Mouse (Mus musculus) intestine, embryonic 14.5 days (tissue): ENCODE data around the gene Acot4. TPM values are rescaled to one million over a fixed set of nuclear protein-coding genes. Genes with fewer than 3 reads are reported as not detected.
"Not testable (repeated sequence)": the region's sequence is repeated elsewhere in the genome, so short reads cannot be mapped to it uniquely, and the experiment has no call there.

Experiments used
- ATAC-seq: fragments of 200-750 bp; cut with Nextera tagmentation; replicated peaks from 2 replicates; pipeline ENCODE4 v1.8.0; 2017; ENCODE audit warnings: low read depth, moderate number of reproducible peaks, moderate TSS enrichment, moderate library complexity; ENCODE audit not compliant: low FRiP score, low TSS enrichment
- DNase-seq: peaks from one replicate; pipeline ENCODE4 v3.0.0-alpha.2; 2018; ENCODE audit warnings: low spot score
- H3K27ac ChIP-seq: fragments of 300-500 bp; sonication (generic); 2 replicates; pipeline ENCODE4 v1.5.1; 2014; ENCODE audit warnings: low read depth, mild to moderate bottlenecking, control low read depth
- H3K27me3 ChIP-seq: fragments of 300-500 bp; sonication (generic); replicated peaks from 2 replicates; pipeline ENCODE4 v1.6.1; 2014; ENCODE audit warnings: low read length, control low read depth; ENCODE audit not compliant: control insufficient read depth, insufficient read depth
- H3K36me3 ChIP-seq: fragments of 300-500 bp; sonication (generic); 2 replicates; pipeline ENCODE4 v1.6.1; 2014; ENCODE audit warnings: low read length, control low read depth; ENCODE audit not compliant: control insufficient read depth, insufficient read depth
- H3K4me1 ChIP-seq: fragments of 300-500 bp; sonication (generic); replicated peaks from 2 replicates; pipeline ENCODE4 v1.6.1; 2014; ENCODE audit warnings: low read length, control low read depth, mixed read lengths; ENCODE audit not compliant: control insufficient read depth, insufficient read depth
- H3K4me2 ChIP-seq: fragments of 300-500 bp; sonication (generic); 2 replicates; pipeline ENCODE4 v1.6.1; 2014; ENCODE audit warnings: low read length
- H3K4me3 ChIP-seq: fragments of 300-500 bp; sonication (generic); 2 replicates; pipeline ENCODE4 v1.5.1; 2014; ENCODE audit warnings: low read depth, low read length, control low read depth, mixed read lengths
- H3K9ac ChIP-seq: fragments of 300-500 bp; sonication (generic); 2 replicates; pipeline ENCODE4 v1.6.1; 2014; ENCODE audit warnings: mild to moderate bottlenecking, low read length
- H3K9me3 ChIP-seq: fragments of 300-500 bp; sonication (generic); 2 replicates; pipeline ENCODE4 v1.6.1; 2016; ENCODE audit warnings: low read length, control low read depth; ENCODE audit not compliant: control insufficient read depth
- WGBS: fragments of 180-500 bp; shearing (Covaris S2); extraction: QIAGEN DNeasy Blood & Tissue Kit; methylation state at CpG from one replicate; pipeline ENCODE4 v1.1.7; 2014; 5-methylcytosine and 5-hydroxymethylcytosine counted together
- polyA plus RNA-seq: library from polyadenylated mRNA; unstranded; fragments of >200 nt; fragmentation: Nextera tagmentation; extraction: Ambion mirVana; gene quantifications from 2 replicates; pipeline ENCODE4 v1.2.1, GENCODE M21; 2014

The Acot4 gene
- polyA plus RNA-seq, 1 experiment from 2014 or later = 2.2 TPM

DNA sequence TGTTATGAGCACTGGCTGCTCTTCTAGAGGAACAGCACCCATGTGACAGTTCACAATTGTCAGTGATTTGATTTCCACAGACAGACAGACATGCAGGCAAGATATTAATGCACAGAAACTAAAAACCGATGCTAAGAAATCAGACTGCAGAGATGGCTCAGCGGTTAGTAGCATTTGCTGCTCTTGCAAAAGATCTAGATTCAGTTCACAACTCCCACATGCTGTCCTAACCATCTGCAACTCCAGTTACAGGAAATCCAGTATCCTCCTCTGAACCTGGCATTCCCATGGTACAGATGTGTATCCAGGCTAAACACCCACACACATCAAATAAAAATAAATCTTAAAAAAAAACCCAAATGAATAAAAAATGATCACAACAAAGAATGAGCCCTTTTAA lies 33.5 kb downstream of the Acot4 start:
- WGBS = 90% methylated on average over 2 of the region's 2 CpGs
- ATAC-seq (no peak), DNase-seq (peak; percentile 34)
- no peaks in the 10 kb centered on the region for H3K36me3 ChIP-seq
- no peak overlapping the region for H3K4me3 ChIP-seq
- no peaks in the 10 kb centered on the region for H3K4me1 ChIP-seq
- H3K9ac ChIP-seq = no peak overlapping the region
- H3K9me3 ChIP-seq = no peaks in the 10 kb centered on the region
- peaks cover 28% of the 10 kb centered on the region for H3K27me3 ChIP-seq
- H3K27ac ChIP-seq = no peak overlapping the region
- H3K4me2 ChIP-seq = no peak overlapping the region

- WGBS = 83% methylated on average over 4 of the region's 4 CpGs
- no peak overlapping the region for H3K27ac ChIP-seq
- no peaks in the 10 kb centered on the region for H3K4me1 ChIP-seq
- ATAC-seq = no peak
- H3K9ac ChIP-seq = no peak overlapping the region
- H3K4me2 ChIP-seq = no peak overlapping the region
- no peak overlapping the region for H3K4me3 ChIP-seq
- H3K36me3 ChIP-seq = no peaks in the 10 kb centered on the region
- H3K27me3 ChIP-seq = no peaks in the 10 kb centered on the region
- no peaks in the 10 kb centered on the region for H3K9me3 ChIP-seq
- peak; percentile 7 for DNase-seq
Observed at GRCm38 (mm10) chr12:84077371-84077990, 39.3 kb downstream of the Acot4 start.

GRCm38 (mm10) chr12:84083842-84084241 lies 45.7 kb downstream of the Acot4 start:
- Histone ChIP-seq H3K27ac (no peak overlapping the region), H3K36me3 (no peaks in the 10 kb centered on the region), H3K27me3 (no peaks in the 10 kb centered on the region), H3K4me1 (no peaks in the 10 kb centered on the region), H3K4me2 (no peak overlapping the region), H3K4me3 (no peak overlapping the region), H3K9ac (no peak overlapping the region), H3K9me3 (no peaks in the 10 kb centered on the region)
- ATAC-seq = no peak
- 86% methylated on average over 2 of the region's 2 CpGs for WGBS
- peak; percentile 47 for DNase-seq

- Histone ChIP-seq H3K27me3 (no peaks in the 10 kb centered on the region), H3K4me3 (no peak overlapping the region), H3K4me2 (no peak overlapping the region), H3K36me3 (no peaks in the 10 kb centered on the region), H3K27ac (peak overlapping the region; percentile 11; the same call in 1 of the 2 replicates), H3K9ac (no peak overlapping the region), H3K4me1 (no peaks in the 10 kb centered on the region), H3K9me3 (0 out of 2 replicates have a peak, but pooled peaks cover 5% of the 10 kb centered on the region)
- WGBS = 73% methylated on average over 4 of the region's 4 CpGs
- DNase-seq (peak; percentile 51), ATAC-seq (no peak)
Observed at GRCm38 (mm10) chr12:84084581-84084980, 46.4 kb downstream of the Acot4 start.

DNA sequence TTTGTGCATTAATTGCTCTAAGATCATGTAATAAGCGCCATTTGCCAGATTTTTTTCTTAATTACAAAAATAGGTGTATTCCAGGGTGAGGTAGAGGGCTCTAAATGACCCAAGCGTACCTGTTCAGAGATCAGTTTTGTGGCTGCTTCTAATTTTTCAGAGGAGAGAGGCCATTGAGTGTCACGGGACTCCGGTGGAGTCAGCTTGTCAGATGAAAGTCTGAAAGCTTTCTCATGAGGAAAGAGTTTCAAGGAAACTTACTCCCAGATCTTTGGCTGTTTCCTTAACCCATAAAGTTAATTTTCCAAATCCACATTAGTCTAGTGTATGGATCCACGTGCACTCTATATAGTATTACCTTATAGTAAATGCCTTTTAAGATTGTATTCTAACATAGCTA lies 56.5 kb downstream of the Acot4 start:
- not testable (repeated sequence) for H3K4me2 ChIP-seq, H3K9ac ChIP-seq, ATAC-seq, H3K27ac ChIP-seq, H3K4me3 ChIP-seq, H3K4me1 ChIP-seq, DNase-seq, H3K36me3 ChIP-seq, H3K9me3 ChIP-seq, H3K27me3 ChIP-seq
- 90% methylated on average over 5 of the region's 5 CpGs for WGBS

Other genes starting within 250 kb of the Acot4 start
- 30.1 and 32.2 TPM in 2 replicates for gene Numb, start 116.4 kb upstream of the Acot4 start, polyA plus RNA-seq
- gene Riox1, start 87.8 kb upstream of the Acot4 start, polyA plus RNA-seq = 13.0 and 17.2 TPM in 2 replicates
- not detected in 2 replicates for gene Heatr4, start 53.5 kb upstream of the Acot4 start, polyA plus RNA-seq
- 25.9 and 26.6 TPM in 2 replicates for gene Acot2, start 50.5 kb upstream of the Acot4 start, polyA plus RNA-seq
- gene Acot1, start 28.9 kb upstream of the Acot4 start, polyA plus RNA-seq = 89.0 and 99.5 TPM in 2 replicates
- gene Gm49366, start 556 bp downstream of the Acot4 start, polyA plus RNA-seq = not detected in 2 replicates
- 0.55 and 0.68 TPM in 2 replicates for gene Acot3, start 13.8 kb downstream of the Acot4 start, polyA plus RNA-seq
- not detected in 2 replicates for gene Acot5, start 30.9 kb downstream of the Acot4 start, polyA plus RNA-seq
- 1.5 and 2.2 TPM in 2 replicates for gene Acot6, start 62.3 kb downstream of the Acot4 start, polyA plus RNA-seq
- gene Dnal1, start 76.0 kb downstream of the Acot4 start, polyA plus RNA-seq = 2.8 and 3.5 TPM in 2 replicates
- gene Pnma1, start 110.1 kb downstream of the Acot4 start, polyA plus RNA-seq = 0.56 and 0.84 TPM in 2 replicates
- gene Elmsan1, start 180.5 kb downstream of the Acot4 start, polyA plus RNA-seq = 8.2 and 8.8 TPM in 2 replicates
- 26.1 and 30.4 TPM in 2 replicates for gene Ptgr2, start 246.9 kb downstream of the Acot4 start, polyA plus RNA-seq